Mouse (Mus musculus) skeletal muscle tissue, adult 2 months (tissue): ENCODE results near the gene 1500009C09Rik.

Experiments
- DNase-seq: peaks from one replicate; pipeline ENCODE4 v3.0.0-alpha.2; 2012; ENCODE audit warnings: low read depth, low spot score

Gene 1500009C09Rik

GRCm38 (mm10) chr15:82247131-82247776, 4.9 kb upstream of the 1500009C09Rik start:
- DNase-seq, result no peak

- DNase-seq, result no peak
These were observed 618 bp upstream of the 1500009C09Rik start for GRCm38 (mm10) chr15:82251579-82251978.

- no peak for DNase-seq
These were observed 3.1 kb downstream of the 1500009C09Rik start for GRCm38 (mm10) chr15:82255248-82255647.

- no peak for DNase-seq
These were observed 3.8 kb downstream of the 1500009C09Rik start for GRCm38 (mm10) chr15:82255944-82256383.

- peak; percentile 14 for DNase-seq
These were observed 7.3 kb downstream of the 1500009C09Rik start for GRCm38 (mm10) chr15:82259510-82259909.

- no peak for DNase-seq
These were observed 14.2 kb downstream of the 1500009C09Rik start for GRCm38 (mm10) chr15:82266356-82266755.

- no peak for DNase-seq
These were observed 16.0 kb downstream of the 1500009C09Rik start for GRCm38 (mm10) chr15:82268185-82268584.

GRCm38 (mm10) chr15:82268783-82269182, 16.6 kb downstream of the 1500009C09Rik start:
- DNase-seq, result no peak

GRCm38 (mm10) chr15:82271201-82271600, 19.0 kb downstream of the 1500009C09Rik start:
- peak; percentile 18 for DNase-seq

GRCm38 (mm10) chr15:82272295-82272694, 20.1 kb downstream of the 1500009C09Rik start:
- DNase-seq, result no peak

- no peak for DNase-seq
These were observed 22.4 kb downstream of the 1500009C09Rik start, which contains the start of gene Sept3 for GRCm38 (mm10) chr15:82274593-82274926. Gene Sept3 (plus strand): TSS chr15:82274893.

GRCm38 (mm10) chr15:82274927-82275901, 23.0 kb downstream of the 1500009C09Rik start:
- DNase-seq, result no peak

- no peak for DNase-seq
These were observed 25.4 kb downstream of the 1500009C09Rik start for GRCm38 (mm10) chr15:82277591-82277990.

GRCm38 (mm10) chr15:82280638-82281037, 28.4 kb downstream of the 1500009C09Rik start:
- DNase-seq, result no peak

GRCm38 (mm10) chr15:82286157-82286556, 34.0 kb downstream of the 1500009C09Rik start:
- DNase-seq, result no peak

- DNase-seq, result no peak
These were observed 38.1 kb downstream of the 1500009C09Rik start for GRCm38 (mm10) chr15:82290252-82290651.

GRCm38 (mm10) chr15:82292851-82293250, 40.7 kb downstream of the 1500009C09Rik start:
- no peak for DNase-seq

GRCm38 (mm10) chr15:82293271-82293711, 41.1 kb downstream of the 1500009C09Rik start:
- DNase-seq, result no peak

GRCm38 (mm10) chr15:82294059-82294458, 41.9 kb downstream of the 1500009C09Rik start:
- DNase-seq, result no peak

GRCm38 (mm10) chr15:82298764-82299561, 46.8 kb downstream of the 1500009C09Rik start, which contains the start of gene Wbp2nl:
Gene Wbp2nl (plus strand): TSS chr15:82298954.
- DNase-seq, result no peak

GRCm38 (mm10) chr15:82307107-82307506, 54.9 kb downstream of the 1500009C09Rik start:
- no peak for DNase-seq
